25 mouse cellular contexts compared by ENCODE assay signal in the genomic region with DNA sequence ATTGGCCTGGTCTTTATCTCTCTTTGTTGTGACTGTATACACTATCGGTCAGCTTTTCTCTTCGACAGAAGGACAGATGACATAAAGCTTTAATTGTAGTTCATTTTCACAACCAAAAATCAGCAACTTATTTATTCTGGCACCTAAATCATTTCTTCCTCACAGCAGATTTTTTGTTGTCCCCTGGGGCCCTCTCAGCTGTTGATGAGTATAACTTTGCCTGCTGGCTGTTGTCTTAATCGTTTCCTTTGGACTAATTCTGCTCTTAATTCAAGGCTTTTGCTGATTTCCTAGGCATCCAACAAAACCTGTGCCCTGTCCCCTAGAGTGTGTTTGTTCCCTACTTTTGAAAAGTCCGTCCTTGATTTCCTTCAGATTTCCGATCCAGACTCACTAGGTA. TPM values are rescaled to one million over a fixed set of nuclear protein-coding genes. Genes with fewer than 3 reads are reported as not detected.
DNase-seq lines count a peak whose midpoint lies in the region; ATAC-seq and TF ChIP-seq lines count a peak whose summit lies in the region.
"Had no signal": no experiment of that assay in that cellular context is flagged by ENCODE, and none has a peak within 500 bp of the region (broad histone marks: within the 10 kb centered on the region; RNA-seq: fewer than 3 reads in every experiment).

No protein-coding gene starts in this region.

- peak; percentile 8 for DNase-seq in gastrocnemius, postnatal 14 days
- no peak for DNase-seq in gastrocnemius, postnatal 25 days
- no peak for DNase-seq in limb, embryonic 10.5 days (ENCODE audit: low spot score)
- DNase-seq in heart, postnatal 14 days, result peak; percentile 31 to 54
- no peak for DNase-seq in left cerebral cortex, adult 2 months (ENCODE audit: extremely low spot score in 1 of 2, low spot score in 2 of 2)
- DNase-seq: adrenal gland, postnatal 14 days; cerebellum, adult 11-12 months; cerebellum, adult 9-11 months; embryo, embryonic 11 days; gastrocnemius, postnatal 10 days; kidney, adult 8-10 months; layer of hippocampus, postnatal 36 days; retina, postnatal 1 day; right cerebral cortex, postnatal 14 days; thymus, postnatal 4 days had no signal

- H3K27me3 ChIP-seq in hindbrain, embryonic 15.5 days, result no peaks in the 10 kb centered on the region
- H3K27me3 ChIP-seq in hindbrain, embryonic 13.5 days, result no peaks in the 10 kb centered on the region
- no peaks in the 10 kb centered on the region for H3K27me3 ChIP-seq in limb, embryonic 13.5 days
- no peaks in the 10 kb centered on the region for H3K27me3 ChIP-seq in limb, embryonic 10.5 days (ENCODE audit: low read depth, poor library complexity, severe bottlenecking)
- H3K27me3 ChIP-seq: embryonic facial prominence, embryonic 12.5 days; heart, embryonic 13.5 days; lung, embryonic 15.5 days; Patski had no signal

- TF ChIP-seq CTCF in left cerebral cortex, adult 2 months (IDR thresholded peaks at IDR 0.05), result no peak

- ATAC-seq in hindbrain, embryonic 15.5 days (ENCODE audit: low FRiP score, low read depth), result no peak
- no peak for ATAC-seq in hindbrain, embryonic 13.5 days (ENCODE audit: low FRiP score)
- ATAC-seq in limb, embryonic 13.5 days (ENCODE audit: low FRiP score, low read depth), result no peak
- ATAC-seq: forebrain, embryonic 14.5 days; hindbrain, embryonic 16.5 days; Patski had no signal

- no peaks in the 10 kb centered on the region for H3K36me3 ChIP-seq in hindbrain, embryonic 15.5 days
- no peaks in the 10 kb centered on the region for H3K36me3 ChIP-seq in hindbrain, embryonic 13.5 days
- H3K36me3 ChIP-seq in limb, embryonic 13.5 days, result peaks cover 5% of the 10 kb centered on the region; the same call in 1 of the 2 replicates
- peaks cover 36% of the 10 kb centered on the region for H3K36me3 ChIP-seq in limb, embryonic 10.5 days
- H3K36me3 ChIP-seq: embryonic facial prominence, embryonic 12.5 days; heart, embryonic 13.5 days had no signal

- H3K27ac ChIP-seq in hindbrain, embryonic 15.5 days (replicated peaks), result no peak overlapping the region
- no peak overlapping the region for H3K27ac ChIP-seq in hindbrain, embryonic 13.5 days
- H3K27ac ChIP-seq in limb, embryonic 13.5 days, result no peak overlapping the region
- H3K27ac ChIP-seq in limb, embryonic 10.5 days, result no peak overlapping the region
- H3K27ac ChIP-seq in left cerebral cortex, adult 2 months, result no peak overlapping the region
- H3K27ac ChIP-seq: embryonic facial prominence, embryonic 12.5 days; heart, embryonic 13.5 days; lung, embryonic 15.5 days had no signal

- no peaks in the 10 kb centered on the region for H3K9me3 ChIP-seq in hindbrain, embryonic 15.5 days
- H3K9me3 ChIP-seq in hindbrain, embryonic 13.5 days, result no peaks in the 10 kb centered on the region
- H3K9me3 ChIP-seq in limb, embryonic 13.5 days, result no peaks in the 10 kb centered on the region
- no peaks in the 10 kb centered on the region for H3K9me3 ChIP-seq in limb, embryonic 10.5 days (replicated peaks)
- H3K9me3 ChIP-seq: embryonic facial prominence, embryonic 12.5 days; heart, embryonic 13.5 days; lung, embryonic 15.5 days had no signal

- peaks cover 33% of the 10 kb centered on the region for H3K4me1 ChIP-seq in hindbrain, embryonic 15.5 days (replicated peaks)
- H3K4me1 ChIP-seq in hindbrain, embryonic 13.5 days (replicated peaks), result peaks cover 47% of the 10 kb centered on the region
- peaks cover 31% of the 10 kb centered on the region for H3K4me1 ChIP-seq in limb, embryonic 13.5 days
- H3K4me1 ChIP-seq in limb, embryonic 10.5 days, result peaks cover 22% of the 10 kb centered on the region

- no peak overlapping the region for H3K4me3 ChIP-seq in hindbrain, embryonic 15.5 days
- no peak overlapping the region for H3K4me3 ChIP-seq in hindbrain, embryonic 13.5 days
- no peak overlapping the region for H3K4me3 ChIP-seq in limb, embryonic 13.5 days
- H3K4me3 ChIP-seq in limb, embryonic 10.5 days, result no peak overlapping the region
- H3K4me3 ChIP-seq in left cerebral cortex, adult 2 months, result no peak overlapping the region
- H3K4me3 ChIP-seq: embryonic facial prominence, embryonic 12.5 days; heart, embryonic 13.5 days; lung, embryonic 15.5 days had no signal

- 0 out of 2 replicates have a peak overlapping the region, but pooled peaks have one; percentile 71 for H3K4me2 ChIP-seq in hindbrain, embryonic 15.5 days
- no peak overlapping the region for H3K4me2 ChIP-seq in hindbrain, embryonic 13.5 days
- H3K4me2 ChIP-seq in limb, embryonic 13.5 days (replicated peaks), result 0 out of 2 replicates have a peak overlapping the region, but pooled peaks have one; percentile 14
- H3K4me2 ChIP-seq: lung, embryonic 15.5 days; midbrain, embryonic 11.5 days had no signal

- WGBS in hindbrain, embryonic 15.5 days, result 84% methylated on average over 5 of the region's 5 CpGs
- 87% methylated on average over 5 of the region's 5 CpGs for WGBS in hindbrain, embryonic 13.5 days
- WGBS in limb, embryonic 13.5 days, result 79% methylated on average over 5 of the region's 5 CpGs
- WGBS in limb, embryonic 10.5 days, result 93% methylated on average over 5 of the region's 5 CpGs

- intact Hi-C loops in gastrocnemius, postnatal 14 days (cut with DNase I; ENCODE audit: low total_unique reads), result no loop called here
- intact Hi-C loops in heart, postnatal 14 days (cut with DNase I), result no loop called here
- intact Hi-C loops in left cerebral cortex, adult 2 months (cut with DNase I), result loop anchor here (10.0 kb wide), 2 partner anchors 183 to 983 kb away; partner anchors contain the start of gene Stam

- no peak overlapping the region for H3K9ac ChIP-seq in hindbrain, embryonic 15.5 days
- no peak overlapping the region for H3K9ac ChIP-seq in hindbrain, embryonic 13.5 days
- H3K9ac ChIP-seq in limb, embryonic 13.5 days, result no peak overlapping the region
- H3K9ac ChIP-seq: embryonic facial prominence, embryonic 12.5 days; heart, embryonic 13.5 days; lung, embryonic 15.5 days had no signal

RNA-seq across cellular contexts. Expression of gene Nsun6, which starts 3.4 kb away (rescaled TPM):
- 1 to 10 TPM; 3.2 to 4.2 TPM for total RNA-seq in gastrocnemius, postnatal 14 days (2021)
- 1 to 10 TPM; 1.5 to 2.3 TPM for total RNA-seq in gastrocnemius, postnatal 25 days (2021)
- polyA plus RNA-seq in hindbrain, embryonic 15.5 days (2015; fragmentation: Nextera tagmentation; extraction: Ambion mirVana), result 14.1 and 18.8 TPM in 2 replicates
- 18.3 and 19.4 TPM in 2 replicates for polyA plus RNA-seq in hindbrain, embryonic 13.5 days (2015; fragmentation: Nextera tagmentation; extraction: Ambion mirVana)
- polyA plus RNA-seq in limb, embryonic 13.5 days (2015; fragmentation: Nextera tagmentation; extraction: Ambion mirVana), result 12.0 and 13.6 TPM in 2 replicates
- 8.5 and 12.6 TPM in 2 replicates for polyA plus RNA-seq in limb, embryonic 10.5 days (2016; fragmentation: Nextera tagmentation; extraction: Ambion mirVana)
- 1 to 10 TPM; 4.7 to 6.2 TPM for total RNA-seq in heart, postnatal 14 days (2021)
- total RNA-seq in left cerebral cortex, adult 2 months (2021), result 10 to 100 TPM; 12.9 to 14.6 TPM

RNA-seq across cellular contexts. Expression of gene Arl5b, which starts 9.0 kb away (rescaled TPM):
- total RNA-seq in gastrocnemius, postnatal 14 days (2021), result 10 to 100 TPM; 16.2 to 16.7 TPM
- 10 to 100 TPM; 17.2 to 20.3 TPM for total RNA-seq in gastrocnemius, postnatal 25 days (2021)
- 31.2 and 32.3 TPM in 2 replicates for polyA plus RNA-seq in hindbrain, embryonic 15.5 days (2015; fragmentation: Nextera tagmentation; extraction: Ambion mirVana)
- polyA plus RNA-seq in hindbrain, embryonic 13.5 days (2015; fragmentation: Nextera tagmentation; extraction: Ambion mirVana), result 38.5 and 44.2 TPM in 2 replicates
- 45.7 and 47.9 TPM in 2 replicates for polyA plus RNA-seq in limb, embryonic 13.5 days (2015; fragmentation: Nextera tagmentation; extraction: Ambion mirVana)
- 55.2 and 59.6 TPM in 2 replicates for polyA plus RNA-seq in limb, embryonic 10.5 days (2016; fragmentation: Nextera tagmentation; extraction: Ambion mirVana)
- total RNA-seq in heart, postnatal 14 days (2021), result 10 to 100 TPM; 29.9 to 34.4 TPM
- total RNA-seq in left cerebral cortex, adult 2 months (2021), result 10 to 100 TPM; 23.5 to 37.7 TPM

Comparison
In these comparisons a context has a peak if more than half of its experiments do, and no peak if none do; other contexts are left out.
1. DNase-seq: peak in gastrocnemius, postnatal 14 days (single experiment) and heart, postnatal 14 days (2 of 2); none in gastrocnemius, postnatal 25 days (single experiment), limb, embryonic 10.5 days (single experiment) and left cerebral cortex, adult 2 months (0 of 2).